Mouse (Mus musculus) CD4-positive naive resting alpha-beta T cell, adult 76 days (primary cell): ENCODE measurements around the gene Dhtkd1. TPM values are rescaled to one million over a fixed set of nuclear protein-coding genes. Genes with fewer than 3 reads are reported as not detected.

Source experiments
- total RNA-seq: library from RNA; stranded (reverse); gene quantifications from one replicate; pipeline ENCODE4 v1.2.4, GENCODE M21; 2023

Gene Dhtkd1
- not detected for total RNA-seq

GRCm38 (mm10) chr2:5942416-5943032, at the start of gene Dhtkd1:
TSS of gene Dhtkd1 (minus strand) at chr2:5942792.

GRCm38 (mm10) chr2:5950766-5951595, 8.4 kb upstream of the Dhtkd1 start, which contains the start of gene Upf2:
TSS of gene Upf2 (plus strand) at chr2:5951469.

GRCm38 (mm10) chr2:5894843-5895570, 47.6 kb downstream of the Dhtkd1 start, which contains the start of gene Sec61a2:
TSS of gene Sec61a2 (minus strand) at chr2:5895432.

GRCm38 (mm10) chr2:5862834-5863233, 79.8 kb downstream of the Dhtkd1 start, which contains the start of gene Gm13199:
TSS of gene Gm13199 (minus strand) at chr2:5862934.

Other genes starting within 250 kb of the Dhtkd1 start
- 76.1 TPM for gene Camk1d, start 228.3 kb downstream of the Dhtkd1 start, total RNA-seq
- gene Nudt5, start 97.8 kb downstream of the Dhtkd1 start, total RNA-seq, result 17.1 TPM
- 70.5 TPM for gene Cdc123, start 97.6 kb downstream of the Dhtkd1 start, total RNA-seq
- 2.8 TPM for gene Gm13199, start 79.9 kb downstream of the Dhtkd1 start, total RNA-seq
- gene Sec61a2, start 47.4 kb downstream of the Dhtkd1 start, total RNA-seq, result 28.3 TPM
- gene Upf2, start 8.7 kb upstream of the Dhtkd1 start, total RNA-seq, result 60.3 TPM
- gene Proser2, start 187.4 kb upstream of the Dhtkd1 start, total RNA-seq, result not detected